Comparison of ENCODE assay signal across 8 mouse cellular contexts in the genomic region with DNA sequence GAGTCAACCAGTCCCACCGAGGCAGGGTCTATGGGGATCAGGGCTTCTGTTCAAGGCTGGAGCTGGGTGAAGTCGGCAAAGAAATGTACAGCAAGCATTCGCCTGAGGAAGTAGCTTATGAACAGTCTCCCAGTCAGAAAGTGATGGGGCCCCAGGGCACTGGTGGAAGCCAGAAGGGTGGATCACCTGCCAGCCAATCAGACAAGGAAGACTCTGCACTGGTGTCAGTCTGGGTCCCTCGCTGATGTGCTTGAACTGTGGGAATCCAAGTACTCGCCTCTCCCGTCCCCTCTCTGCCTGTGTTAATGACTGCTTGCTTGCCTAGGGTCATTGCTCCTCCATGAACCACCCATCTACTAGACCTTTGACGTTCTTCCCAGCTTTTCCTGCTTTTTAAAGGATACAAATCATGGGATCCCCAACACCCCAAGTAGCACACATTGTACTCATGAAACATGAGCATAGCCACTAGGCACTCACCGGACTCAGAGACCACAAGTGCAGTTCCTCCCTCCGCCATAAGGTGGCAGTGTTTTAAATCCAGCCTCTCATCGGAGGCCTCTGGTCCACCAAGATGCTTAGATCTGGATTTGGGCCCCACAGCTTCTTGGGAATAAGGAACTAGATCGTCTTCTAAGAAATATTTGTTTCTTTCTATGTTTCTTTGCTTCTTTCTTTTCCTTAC.
DNase-seq lines count a peak whose midpoint lies in the region; ATAC-seq and TF ChIP-seq lines count a peak whose summit lies in the region.

No protein-coding gene starts in this region.

- H3K27ac ChIP-seq in forebrain, embryonic 10.5 days, result peak overlapping the region; percentile 9; the same call in 1 of the 2 replicates
- no peak overlapping the region for H3K27ac ChIP-seq in forebrain, embryonic 14.5 days (ENCODE audit: low read depth, low read length)
- H3K27ac ChIP-seq in spleen, adult 2 months (ENCODE audit: insufficient read depth, low read length), result no peak overlapping the region
- H3K27ac ChIP-seq in embryonic facial prominence, embryonic 10.5 days (replicated peaks), result no peak overlapping the region
- H3K27ac ChIP-seq in lung, embryonic 14.5 days (ENCODE audit: low read depth), result no peak overlapping the region

- no peak for ATAC-seq in forebrain, embryonic 14.5 days
- no peak for ATAC-seq in lung, embryonic 14.5 days (ENCODE audit: insufficient read depth)

- 75% methylated on average over 11 of the region's 11 CpGs for WGBS in forebrain, embryonic 10.5 days
- 72% methylated on average over 11 of the region's 11 CpGs for WGBS in forebrain, embryonic 14.5 days
- 45% methylated on average over 11 of the region's 11 CpGs for WGBS in spleen, adult 2 months
- WGBS in embryonic facial prominence, embryonic 10.5 days, result 69% methylated on average over 11 of the region's 11 CpGs
- 66% methylated on average over 11 of the region's 11 CpGs for WGBS in lung, embryonic 14.5 days

- no peak for TF ChIP-seq POLR2A in spleen, adult 2 months (IDR thresholded peaks at IDR 0.05; ENCODE audit: low read depth, low read length)

- DNase-seq in forebrain, embryonic 10.5 days (ENCODE audit: extremely low spot score, low spot score), result no peak
- DNase-seq in forebrain, embryonic 14.5 days (ENCODE audit: low spot score), result no peak
- DNase-seq in spleen, adult 2 months (ENCODE audit: low read depth in 1 of 2, low spot score in 2 of 2), result no peak
- no peak for DNase-seq in spleen, postnatal 14 days (ENCODE audit: low spot score in 2 of 2)
- DNase-seq in embryonic facial prominence, embryonic 10.5 days (ENCODE audit: low spot score), result peak; percentile 67
- peak; percentile 72 for DNase-seq in lung, embryonic 14.5 days
- no peak for DNase-seq in Muller cell, postnatal 12 days (ENCODE audit: inconsistent ontology term)
- no peak for DNase-seq in left cerebral cortex, postnatal 10 days (ENCODE audit: extremely low spot score in 1 of 2, low spot score in 2 of 2)

- peaks cover 58% of the 10 kb centered on the region for H3K4me1 ChIP-seq in forebrain, embryonic 10.5 days
- H3K4me1 ChIP-seq in forebrain, embryonic 14.5 days (ENCODE audit: control insufficient read depth, insufficient read depth, low read length), result no peaks in the 10 kb centered on the region
- H3K4me1 ChIP-seq in spleen, adult 2 months (ENCODE audit: control insufficient read depth, insufficient read depth, insufficient read length), result no peaks in the 10 kb centered on the region
- H3K4me1 ChIP-seq in embryonic facial prominence, embryonic 10.5 days, result peaks cover 53% of the 10 kb centered on the region
- H3K4me1 ChIP-seq in lung, embryonic 14.5 days (ENCODE audit: insufficient read depth), result peaks cover 13% of the 10 kb centered on the region

- H3K36me3 ChIP-seq in forebrain, embryonic 10.5 days (replicated peaks), result no peaks in the 10 kb centered on the region
- no peaks in the 10 kb centered on the region for H3K36me3 ChIP-seq in forebrain, embryonic 14.5 days (ENCODE audit: control insufficient read depth, insufficient read depth, low read length)
- H3K36me3 ChIP-seq in spleen, adult 2 months (ENCODE audit: control insufficient read depth, insufficient read depth, low read length), result no peaks in the 10 kb centered on the region
- H3K36me3 ChIP-seq in embryonic facial prominence, embryonic 10.5 days (replicated peaks), result no peaks in the 10 kb centered on the region
- H3K36me3 ChIP-seq in lung, embryonic 14.5 days (ENCODE audit: insufficient read depth), result no peaks in the 10 kb centered on the region

- H3K27me3 ChIP-seq in forebrain, embryonic 10.5 days (ENCODE audit: poor library complexity, severe bottlenecking), result no peaks in the 10 kb centered on the region
- H3K27me3 ChIP-seq in forebrain, embryonic 14.5 days (replicated peaks; ENCODE audit: control insufficient read depth, insufficient read depth, low read length), result no peaks in the 10 kb centered on the region
- no peaks in the 10 kb centered on the region for H3K27me3 ChIP-seq in spleen, adult 2 months (ENCODE audit: control insufficient read depth, insufficient read depth, low read length)
- no peaks in the 10 kb centered on the region for H3K27me3 ChIP-seq in embryonic facial prominence, embryonic 10.5 days (replicated peaks; ENCODE audit: low read depth, poor library complexity, severe bottlenecking)
- H3K27me3 ChIP-seq in lung, embryonic 14.5 days (ENCODE audit: insufficient read depth, low read length), result no peaks in the 10 kb centered on the region

- no peak overlapping the region for H3K4me2 ChIP-seq in forebrain, embryonic 14.5 days (ENCODE audit: low read length)
- H3K4me2 ChIP-seq in lung, embryonic 14.5 days, result no peak overlapping the region

- H3K4me3 ChIP-seq in forebrain, embryonic 10.5 days, result no peak overlapping the region
- H3K4me3 ChIP-seq in forebrain, embryonic 14.5 days (ENCODE audit: low read depth, low read length), result no peak overlapping the region
- H3K4me3 ChIP-seq in spleen, adult 2 months (ENCODE audit: extremely low read depth, insufficient read depth, insufficient read length), result no peak overlapping the region
- H3K4me3 ChIP-seq in embryonic facial prominence, embryonic 10.5 days, result no peak overlapping the region
- H3K4me3 ChIP-seq in lung, embryonic 14.5 days (ENCODE audit: low read depth, low read length), result no peak overlapping the region

- H3K9ac ChIP-seq in forebrain, embryonic 14.5 days (ENCODE audit: low read length), result no peak overlapping the region
- H3K9ac ChIP-seq in lung, embryonic 14.5 days, result no peak overlapping the region

- intact Hi-C loops in left cerebral cortex, postnatal 10 days (cut with DNase I), result loop anchor here (5.0 to 10.0 kb wide), 3 partner anchors 120 to 838 kb away; a partner anchor contains a TSS

- TF ChIP-seq CTCF in spleen, adult 2 months (IDR thresholded peaks at IDR 0.05; ENCODE audit: extremely low read depth, insufficient read depth, insufficient read length, insufficient replicate concordance), result peak; percentile 54; the same call in 1 of the 2 replicates
- TF ChIP-seq CTCF in lung, embryonic 14.5 days (IDR thresholded peaks at IDR 0.05; ENCODE audit: low read depth), result peak; percentile 80

- no peaks in the 10 kb centered on the region for H3K9me3 ChIP-seq in forebrain, embryonic 10.5 days
- H3K9me3 ChIP-seq in forebrain, embryonic 14.5 days (replicated peaks; ENCODE audit: control insufficient read depth, low read length), result no peaks in the 10 kb centered on the region
- no peaks in the 10 kb centered on the region for H3K9me3 ChIP-seq in embryonic facial prominence, embryonic 10.5 days
- H3K9me3 ChIP-seq in lung, embryonic 14.5 days (ENCODE audit: low read depth, low read length), result no peaks in the 10 kb centered on the region

Comparison
In these comparisons a context has a peak if more than half of its experiments do, and no peak if none do; other contexts are left out.
1. DNase-seq: peak in embryonic facial prominence, embryonic 10.5 days (single experiment) and lung, embryonic 14.5 days (single experiment); none in forebrain, embryonic 10.5 days (single experiment), forebrain, embryonic 14.5 days (single experiment), spleen, adult 2 months (0 of 2), spleen, postnatal 14 days (0 of 2), Muller cell, postnatal 12 days (single experiment) and left cerebral cortex, postnatal 10 days (0 of 2).